Mouse (Mus musculus): ENCODE data around the gene Spata21. TPM values are rescaled to one million over a fixed set of nuclear protein-coding genes. Genes with fewer than 3 reads are reported as not detected.
A peak's percentile ranks its signal among the peaks of the same experiment; 100 is the strongest.

Gene Spata21
- polyA plus RNA-seq, 1 experiment from 2014 or later = not detected

GRCm38 (mm10) chr4:141078510-141079137 lies 9.5 kb upstream of the Spata21 start:
- no peak overlapping the region for H3K9ac ChIP-seq (ENCODE audit: low read length)
- 0 out of 2 replicates have a peak, but pooled peaks have one; percentile 10 for ATAC-seq (replicated peaks; ENCODE audit: low FRiP score)

GRCm38 (mm10) chr4:141086862-141087261 lies 1.3 kb upstream of the Spata21 start:
- H3K9me3 ChIP-seq (ENCODE audit: control insufficient read depth, low read length) = no peaks in the 10 kb centered on the region
- WGBS = 81% methylated on average over 10 of the region's 10 CpGs
- no peak overlapping the region for H3K4me2 ChIP-seq (ENCODE audit: low read depth, low read length, severe bottlenecking)
- no peak for DNase-seq (ENCODE audit: low spot score)
- H3K4me3 ChIP-seq (ENCODE audit: low read depth, low read length) = no peak overlapping the region
- H3K27me3 ChIP-seq (ENCODE audit: control insufficient read depth, insufficient read depth, low read length) = no peaks in the 10 kb centered on the region
- no peaks in the 10 kb centered on the region for H3K4me1 ChIP-seq (replicated peaks; ENCODE audit: control insufficient read depth, insufficient read depth, low read length)
- no peak overlapping the region for H3K9ac ChIP-seq (ENCODE audit: low read length)
- ATAC-seq (replicated peaks; ENCODE audit: low FRiP score) = no peak
- H3K27ac ChIP-seq (ENCODE audit: low read depth, low read length) = no peak overlapping the region
- no peaks in the 10 kb centered on the region for H3K36me3 ChIP-seq (ENCODE audit: control insufficient read depth, insufficient read depth, low read length)

More at GRCm38 (mm10) chr4:141078510-141079137, 9.5 kb upstream of the Spata21 start:
- no peak overlapping the region for H3K27ac ChIP-seq (ENCODE audit: low read depth, low read length)
- H3K4me3 ChIP-seq (ENCODE audit: low read depth, low read length) = peak overlapping the region; percentile 97; the same call in 1 of the 2 replicates
- H3K27me3 ChIP-seq (ENCODE audit: control insufficient read depth, insufficient read depth, low read length) = no peaks in the 10 kb centered on the region
- H3K4me1 ChIP-seq (replicated peaks; ENCODE audit: control insufficient read depth, insufficient read depth, low read length) = peaks cover 8% of the 10 kb centered on the region; the same call in 1 of the 2 replicates
- H3K4me2 ChIP-seq (ENCODE audit: low read depth, low read length, severe bottlenecking) = no peak overlapping the region
- H3K9me3 ChIP-seq (ENCODE audit: control insufficient read depth, low read length) = no peaks in the 10 kb centered on the region
- no peaks in the 10 kb centered on the region for H3K36me3 ChIP-seq (ENCODE audit: control insufficient read depth, insufficient read depth, low read length)
- WGBS = 75% methylated on average over 18 of the region's 18 CpGs
- no peak for DNase-seq (ENCODE audit: low spot score)

- Histone ChIP-seq H3K27me3 (ENCODE audit: control insufficient read depth, insufficient read depth, low read length) (no peaks in the 10 kb centered on the region), H3K4me2 (ENCODE audit: low read depth, low read length, severe bottlenecking) (no peak overlapping the region), H3K9ac (ENCODE audit: low read length) (no peak overlapping the region), H3K4me1 (replicated peaks; ENCODE audit: control insufficient read depth, insufficient read depth, low read length) (no peaks in the 10 kb centered on the region), H3K9me3 (ENCODE audit: control insufficient read depth, low read length) (no peaks in the 10 kb centered on the region), H3K4me3 (ENCODE audit: low read depth, low read length) (no peak overlapping the region), H3K36me3 (ENCODE audit: control insufficient read depth, insufficient read depth, low read length) (no peaks in the 10 kb centered on the region), H3K27ac (ENCODE audit: low read depth, low read length) (no peak overlapping the region)
- whole genome bisulfite sequencing = 76% methylated on average over 9 of the region's 9 CpGs
- no peak for ATAC-seq (replicated peaks; ENCODE audit: low FRiP score)
- DNase-seq (ENCODE audit: low spot score) = no peak
Observed at GRCm38 (mm10) chr4:141088714-141089113, 581 bp downstream of the Spata21 start.

GRCm38 (mm10) chr4:141095016-141095415 lies 6.9 kb downstream of the Spata21 start:
- Histone ChIP-seq H3K27me3 (ENCODE audit: control insufficient read depth, insufficient read depth, low read length) (no peaks in the 10 kb centered on the region), H3K4me1 (replicated peaks; ENCODE audit: control insufficient read depth, insufficient read depth, low read length) (no peaks in the 10 kb centered on the region), H3K27ac (ENCODE audit: low read depth, low read length) (no peak overlapping the region), H3K9me3 (ENCODE audit: control insufficient read depth, low read length) (no peaks in the 10 kb centered on the region), H3K4me3 (ENCODE audit: low read depth, low read length) (no peak overlapping the region), H3K9ac (ENCODE audit: low read length) (no peak overlapping the region), H3K4me2 (ENCODE audit: low read depth, low read length, severe bottlenecking) (no peak overlapping the region), H3K36me3 (ENCODE audit: control insufficient read depth, insufficient read depth, low read length) (no peaks in the 10 kb centered on the region)
- ATAC-seq (replicated peaks; ENCODE audit: low FRiP score) = no peak
- 83% methylated on average over 10 of the region's 10 CpGs for WGBS
- DNase-seq (ENCODE audit: low spot score) = no peak

GRCm38 (mm10) chr4:141096710-141097109 lies 8.6 kb downstream of the Spata21 start:
- WGBS = 11% methylated on average over 9 of the region's 9 CpGs
- no peak overlapping the region for H3K4me2 ChIP-seq (ENCODE audit: low read depth, low read length, severe bottlenecking)
- no peaks in the 10 kb centered on the region for H3K36me3 ChIP-seq (ENCODE audit: control insufficient read depth, insufficient read depth, low read length)
- no peak for DNase-seq (ENCODE audit: low spot score)
- H3K4me1 ChIP-seq (replicated peaks; ENCODE audit: control insufficient read depth, insufficient read depth, low read length) = no peaks in the 10 kb centered on the region
- no peak overlapping the region for H3K4me3 ChIP-seq (ENCODE audit: low read depth, low read length)
- ATAC-seq (replicated peaks; ENCODE audit: low FRiP score) = no peak
- no peaks in the 10 kb centered on the region for H3K27me3 ChIP-seq (ENCODE audit: control insufficient read depth, insufficient read depth, low read length)
- H3K27ac ChIP-seq (ENCODE audit: low read depth, low read length) = no peak overlapping the region
- H3K9ac ChIP-seq (ENCODE audit: low read length) = no peak overlapping the region
- no peaks in the 10 kb centered on the region for H3K9me3 ChIP-seq (ENCODE audit: control insufficient read depth, low read length)

- H3K27me3 ChIP-seq (ENCODE audit: control insufficient read depth, insufficient read depth, low read length) = no peaks in the 10 kb centered on the region
- H3K4me2 ChIP-seq (ENCODE audit: low read depth, low read length, severe bottlenecking) = no peak overlapping the region
- H3K9me3 ChIP-seq (ENCODE audit: control insufficient read depth, low read length) = no peaks in the 10 kb centered on the region
- DNase-seq (ENCODE audit: low spot score) = no peak
- H3K4me1 ChIP-seq (replicated peaks; ENCODE audit: control insufficient read depth, insufficient read depth, low read length) = no peaks in the 10 kb centered on the region
- no peak overlapping the region for H3K27ac ChIP-seq (ENCODE audit: low read depth, low read length)
- ATAC-seq (replicated peaks; ENCODE audit: low FRiP score) = no peak
- no peak overlapping the region for H3K9ac ChIP-seq (ENCODE audit: low read length)
- 80% methylated on average over 4 of the region's 4 CpGs for WGBS
- H3K36me3 ChIP-seq (ENCODE audit: control insufficient read depth, insufficient read depth, low read length) = no peaks in the 10 kb centered on the region
- H3K4me3 ChIP-seq (ENCODE audit: low read depth, low read length) = no peak overlapping the region
Observed at GRCm38 (mm10) chr4:141098935-141099334, 10.8 kb downstream of the Spata21 start.

GRCm38 (mm10) chr4:141099956-141100355 lies 11.8 kb downstream of the Spata21 start:
- H3K4me1 ChIP-seq (replicated peaks; ENCODE audit: control insufficient read depth, insufficient read depth, low read length) = no peaks in the 10 kb centered on the region
- H3K4me2 ChIP-seq (ENCODE audit: low read depth, low read length, severe bottlenecking) = no peak overlapping the region
- no peaks in the 10 kb centered on the region for H3K36me3 ChIP-seq (ENCODE audit: control insufficient read depth, insufficient read depth, low read length)
- no peak for ATAC-seq (replicated peaks; ENCODE audit: low FRiP score)
- no peak for DNase-seq (ENCODE audit: low spot score)
- H3K27ac ChIP-seq (ENCODE audit: low read depth, low read length) = no peak overlapping the region
- H3K4me3 ChIP-seq (ENCODE audit: low read depth, low read length) = no peak overlapping the region
- 87% methylated on average over 5 of the region's 5 CpGs for WGBS
- no peak overlapping the region for H3K9ac ChIP-seq (ENCODE audit: low read length)
- no peaks in the 10 kb centered on the region for H3K9me3 ChIP-seq (ENCODE audit: control insufficient read depth, low read length)
- H3K27me3 ChIP-seq (ENCODE audit: control insufficient read depth, insufficient read depth, low read length) = no peaks in the 10 kb centered on the region

GRCm38 (mm10) chr4:141101291-141101690 lies 13.2 kb downstream of the Spata21 start:
- no peaks in the 10 kb centered on the region for H3K36me3 ChIP-seq (ENCODE audit: control insufficient read depth, insufficient read depth, low read length)
- no peak for ATAC-seq (replicated peaks; ENCODE audit: low FRiP score)
- H3K9ac ChIP-seq (ENCODE audit: low read length) = no peak overlapping the region
- no peak for DNase-seq (ENCODE audit: low spot score)
- H3K4me2 ChIP-seq (ENCODE audit: low read depth, low read length, severe bottlenecking) = no peak overlapping the region
- H3K4me3 ChIP-seq (ENCODE audit: low read depth, low read length) = no peak overlapping the region
- H3K4me1 ChIP-seq (replicated peaks; ENCODE audit: control insufficient read depth, insufficient read depth, low read length) = no peaks in the 10 kb centered on the region
- 91% methylated on average over 9 of the region's 9 CpGs for WGBS
- no peak overlapping the region for H3K27ac ChIP-seq (ENCODE audit: low read depth, low read length)
- H3K27me3 ChIP-seq (ENCODE audit: control insufficient read depth, insufficient read depth, low read length) = no peaks in the 10 kb centered on the region
- H3K9me3 ChIP-seq (ENCODE audit: control insufficient read depth, low read length) = no peaks in the 10 kb centered on the region

GRCm38 (mm10) chr4:141101855-141102254 lies 13.7 kb downstream of the Spata21 start:
- DNase-seq (ENCODE audit: low spot score) (no peak), ATAC-seq (replicated peaks; ENCODE audit: low FRiP score) (no peak)
- 65% methylated on average over 6 of the region's 6 CpGs for WGBS
- H3K9me3 ChIP-seq (ENCODE audit: control insufficient read depth, low read length) = no peaks in the 10 kb centered on the region
- no peak overlapping the region for H3K27ac ChIP-seq (ENCODE audit: low read depth, low read length)
- H3K4me3 ChIP-seq (ENCODE audit: low read depth, low read length) = no peak overlapping the region
- no peak overlapping the region for H3K4me2 ChIP-seq (ENCODE audit: low read depth, low read length, severe bottlenecking)
- no peak overlapping the region for H3K9ac ChIP-seq (ENCODE audit: low read length)
- no peaks in the 10 kb centered on the region for H3K27me3 ChIP-seq (ENCODE audit: control insufficient read depth, insufficient read depth, low read length)
- no peaks in the 10 kb centered on the region for H3K4me1 ChIP-seq (replicated peaks; ENCODE audit: control insufficient read depth, insufficient read depth, low read length)
- no peaks in the 10 kb centered on the region for H3K36me3 ChIP-seq (ENCODE audit: control insufficient read depth, insufficient read depth, low read length)
